Mouse (Mus musculus) mesoderm, embryonic 11.5 days (tissue): ENCODE results near the gene Ppm1n.

Experiments used
- DNase-seq: peaks from one replicate; pipeline ENCODE4 v3.0.0-alpha.2; 2012; ENCODE audit warnings: low read depth, low spot score

Ppm1n gene

DNA sequence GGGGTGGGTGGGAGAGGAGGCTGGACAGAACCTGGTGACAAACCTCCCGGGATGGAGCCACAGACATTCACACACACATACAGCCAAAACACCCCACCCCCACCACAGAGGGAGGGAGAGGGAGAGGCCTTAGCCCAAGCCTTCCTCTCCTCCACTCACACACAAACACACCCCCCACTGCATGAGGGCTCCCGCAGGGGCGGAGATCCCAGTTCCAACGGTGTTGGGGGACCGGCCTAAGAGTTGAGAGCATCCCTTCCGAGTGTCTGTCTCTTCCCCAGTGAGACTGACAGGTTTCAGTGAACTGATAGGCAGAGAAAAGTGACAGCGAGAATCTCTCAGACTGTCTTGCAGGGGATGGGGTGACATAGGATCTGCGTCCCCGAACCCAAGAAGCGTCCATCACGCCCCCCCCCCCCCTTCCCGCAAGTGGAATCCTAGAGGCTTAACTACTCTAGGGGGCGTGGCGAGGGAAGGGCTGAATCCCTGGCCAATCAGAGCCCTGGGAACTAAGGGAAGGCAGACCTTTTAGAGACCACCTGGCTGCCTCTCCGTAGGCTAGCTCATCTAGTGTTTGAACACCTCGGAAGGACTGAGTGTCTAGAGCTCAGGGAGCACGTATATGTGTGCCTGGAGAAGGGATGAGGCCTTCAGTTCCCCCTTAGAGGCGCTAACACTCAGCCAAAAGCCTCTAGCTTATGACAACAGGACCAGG, 28.0 kb upstream of the Ppm1n start:
- peak; percentile 74 for DNase-seq

DNA sequence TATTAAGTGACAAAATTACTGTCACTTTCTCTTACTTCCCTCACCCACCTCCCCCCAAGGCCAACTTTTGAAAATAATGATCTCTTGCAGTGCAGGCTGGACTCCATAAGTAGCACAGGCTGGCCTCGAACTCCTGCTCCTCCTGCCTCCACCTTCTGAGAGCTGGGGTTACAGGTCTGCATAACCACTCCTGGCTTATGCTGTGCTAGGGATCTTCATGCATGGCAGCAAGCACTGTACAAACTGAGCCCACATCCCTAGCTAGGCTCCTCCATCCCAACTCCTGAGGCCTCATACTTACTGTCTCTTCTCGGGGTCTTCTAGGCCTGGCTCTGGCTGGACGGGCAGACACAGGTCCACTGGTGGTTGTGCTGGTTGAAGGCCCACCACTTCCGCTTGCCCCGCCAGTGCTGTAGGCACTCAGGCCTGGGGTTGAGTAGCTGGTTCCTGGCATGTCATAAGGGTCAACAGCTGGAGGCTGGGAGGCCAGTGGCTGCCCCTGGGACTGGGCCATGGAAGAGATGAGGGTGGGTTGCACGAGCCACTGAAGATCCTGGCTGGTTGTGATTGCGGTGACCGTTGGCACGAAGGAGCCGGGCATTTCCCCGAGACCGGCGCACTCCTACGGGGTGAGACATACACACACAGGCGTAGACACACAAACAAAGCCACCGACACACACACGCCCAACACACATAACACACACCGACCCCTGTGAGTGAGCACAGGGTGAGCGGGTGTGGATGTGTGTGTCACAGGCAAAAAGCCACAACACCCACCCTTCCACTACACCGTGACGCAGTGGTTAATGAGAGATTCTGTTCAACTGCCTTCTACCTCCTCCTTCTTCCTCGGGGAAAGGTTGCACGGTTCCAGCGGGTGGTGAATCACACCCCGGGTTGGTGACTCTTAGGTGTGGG, 27.2 kb upstream of the Ppm1n start:
- DNase-seq, result no peak

DNA sequence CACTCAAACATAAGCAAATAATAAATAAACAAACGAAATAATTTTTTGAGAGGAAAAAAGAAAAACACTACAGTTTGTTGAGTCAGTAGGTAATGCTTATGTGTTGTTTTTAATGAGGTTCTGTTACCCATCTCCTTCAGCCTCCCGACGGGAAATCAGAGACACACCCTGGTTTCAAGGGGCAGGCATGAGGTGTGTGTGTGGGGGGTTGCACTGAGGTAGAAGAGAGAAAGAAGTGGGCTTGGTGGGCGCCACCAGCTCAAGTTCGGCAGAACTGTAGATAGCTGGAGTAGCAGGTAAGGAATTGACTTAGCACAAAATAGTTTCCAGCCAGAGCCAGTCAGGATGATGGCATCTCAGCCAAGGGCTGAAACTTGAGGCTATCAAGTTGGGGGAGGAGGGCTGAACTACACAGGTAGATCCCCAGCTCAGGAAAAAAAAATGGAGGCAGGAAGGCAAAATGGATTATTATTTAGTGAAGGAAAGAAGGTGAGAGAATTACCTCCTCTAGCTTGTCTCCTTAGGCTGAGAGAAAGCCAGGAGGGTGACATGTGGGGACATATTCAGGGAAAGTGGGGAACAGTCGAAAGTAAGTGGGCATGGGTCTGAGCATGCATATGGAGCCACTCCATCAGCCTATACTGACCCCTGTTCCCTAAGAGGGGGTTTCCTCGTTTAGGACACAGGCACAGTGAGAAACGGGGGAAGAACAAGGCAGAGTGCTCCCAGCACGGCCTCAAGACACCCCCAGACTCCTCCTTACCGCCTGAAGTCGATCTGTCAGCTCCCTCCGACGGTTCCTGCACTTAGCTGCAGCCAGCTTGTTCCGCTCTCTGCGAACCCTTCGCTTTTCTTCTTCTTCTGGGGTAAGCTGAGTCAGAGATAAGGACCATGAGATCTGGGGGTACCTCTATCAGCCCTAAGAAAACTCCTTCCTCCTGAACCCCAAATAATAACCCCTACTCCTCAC, 26.2 kb upstream of the Ppm1n start:
- no peak for DNase-seq

DNA sequence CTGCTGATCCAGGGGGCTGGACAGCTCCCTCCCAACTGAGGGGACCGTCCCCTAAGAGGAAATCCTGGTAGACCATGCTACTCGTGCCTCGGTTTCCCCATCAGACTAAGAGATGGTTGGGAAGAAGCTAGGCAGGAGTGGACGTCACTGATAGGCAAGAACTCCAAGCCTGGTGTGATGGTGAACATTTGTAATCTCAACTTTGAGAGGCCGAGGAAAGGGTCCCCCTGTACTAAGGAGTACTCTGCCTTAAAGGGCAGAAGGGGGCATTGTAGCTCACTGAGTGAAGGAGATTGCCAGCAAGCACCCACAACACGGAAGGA, 25.5 kb upstream of the Ppm1n start:
- no peak for DNase-seq

DNA sequence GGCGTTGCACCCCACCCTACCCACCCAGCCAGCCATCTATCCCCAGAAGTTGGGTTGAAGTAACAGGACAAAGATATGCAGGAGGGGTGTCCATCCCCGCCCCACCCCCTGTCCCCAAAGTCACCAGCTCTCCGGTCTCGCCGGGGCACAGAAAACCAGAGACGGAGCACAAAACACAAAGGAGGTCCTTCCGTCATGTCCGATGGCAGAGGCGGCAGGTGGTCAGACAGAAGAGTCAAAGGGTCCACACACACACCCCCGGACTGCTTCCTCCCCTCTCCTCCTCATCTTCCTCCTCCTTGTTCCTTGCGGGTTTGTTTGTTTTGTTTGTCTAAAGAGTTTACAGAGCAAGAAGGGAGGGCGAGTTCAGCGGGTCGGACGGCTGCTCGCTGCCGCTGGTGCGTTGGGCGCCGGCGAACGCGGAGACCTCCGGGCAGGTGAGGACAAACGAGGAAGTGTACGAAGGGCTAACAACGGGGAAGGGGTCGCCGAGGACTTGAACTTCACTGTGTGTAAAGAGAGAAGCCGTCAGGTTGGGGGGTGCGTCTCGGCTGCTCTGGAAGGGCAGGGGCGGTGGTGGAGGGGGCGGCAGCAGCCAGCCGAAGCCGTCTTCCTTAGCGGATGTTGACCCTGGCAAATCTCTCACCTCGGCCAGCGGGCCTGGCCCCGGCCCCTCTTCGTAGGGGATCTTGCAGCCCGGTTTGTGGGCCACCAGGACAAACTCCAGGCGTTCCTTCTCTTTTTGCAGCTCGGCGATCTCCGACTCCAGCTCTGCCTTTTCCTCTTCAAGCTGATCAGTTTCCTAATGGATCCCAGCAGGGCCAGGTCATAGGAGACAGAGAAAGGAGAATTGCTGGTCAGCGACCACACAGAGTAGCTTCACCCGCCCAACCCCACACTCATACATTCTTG, 24.9 kb upstream of the Ppm1n start:
- no peak for DNase-seq

DNA sequence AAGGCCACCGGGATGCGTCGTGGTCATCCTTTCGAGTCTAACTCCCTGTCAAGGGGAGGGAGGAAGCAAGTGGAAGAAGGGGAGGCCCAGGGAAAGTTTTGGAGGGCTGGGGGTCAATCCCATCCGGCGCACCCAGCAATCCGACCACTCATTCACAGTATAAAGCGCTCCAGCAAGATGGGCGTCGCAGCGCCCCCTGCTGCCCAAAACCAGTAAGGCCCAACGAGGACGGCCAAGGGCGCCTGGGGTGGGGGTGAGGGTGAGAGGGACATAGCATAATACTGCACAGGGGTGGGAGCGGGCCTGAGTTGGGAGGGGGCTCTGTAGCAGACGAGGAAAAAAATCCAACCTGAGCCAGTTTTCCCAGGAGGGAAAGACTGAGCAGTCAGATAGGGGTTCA, 23.9 kb upstream of the Ppm1n start:
- peak; percentile 86 for DNase-seq

DNA sequence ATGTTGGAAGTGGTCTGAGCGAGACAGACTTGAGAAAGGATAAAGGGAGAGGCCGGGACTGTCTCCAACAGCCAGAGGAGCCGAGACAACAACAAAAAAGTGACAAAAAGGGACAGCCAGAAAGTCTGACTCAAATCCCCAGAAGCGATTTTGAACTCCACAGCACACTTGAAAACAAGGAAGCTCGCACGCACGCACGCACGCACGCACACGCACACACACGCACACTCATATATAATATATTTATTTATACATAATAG, 23.1 kb upstream of the Ppm1n start:
- no peak for DNase-seq

DNA sequence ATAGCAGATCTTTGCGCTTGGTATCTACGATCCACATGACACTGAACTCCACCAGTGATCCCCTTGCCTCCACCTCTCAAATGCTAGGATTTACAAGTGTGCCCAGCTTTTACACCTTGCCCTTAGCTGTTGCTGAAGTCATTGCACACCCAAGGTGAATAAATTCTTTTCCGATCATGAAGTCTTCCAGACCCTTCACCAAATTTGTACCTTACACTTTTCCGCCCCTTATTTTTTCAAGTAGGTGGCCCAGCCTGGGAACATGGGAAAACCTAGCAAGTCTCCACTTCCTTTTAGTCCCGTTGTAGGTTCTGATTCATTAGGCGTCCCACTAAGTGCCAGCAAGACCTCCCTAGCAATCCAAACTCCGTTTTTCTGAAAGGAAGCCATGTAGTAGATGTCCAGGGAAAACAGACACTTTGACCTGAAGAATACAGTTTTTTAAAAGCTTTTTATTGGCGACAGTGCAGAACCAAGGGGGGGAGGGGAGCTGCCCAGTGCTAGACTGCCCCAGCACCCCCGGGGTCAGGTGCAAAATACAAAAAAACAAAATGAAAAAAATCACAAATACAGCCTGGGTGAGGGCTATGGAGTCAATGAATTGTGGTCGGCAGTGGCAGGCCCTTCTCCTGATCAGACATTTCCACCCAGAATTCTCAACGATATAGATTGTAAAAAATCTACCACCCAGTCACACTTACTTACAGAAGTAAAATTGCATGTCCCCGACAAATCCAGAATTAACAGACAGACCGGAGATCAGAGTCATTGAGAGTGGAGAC, 22.6 kb upstream of the Ppm1n start:
- no peak for DNase-seq

DNA sequence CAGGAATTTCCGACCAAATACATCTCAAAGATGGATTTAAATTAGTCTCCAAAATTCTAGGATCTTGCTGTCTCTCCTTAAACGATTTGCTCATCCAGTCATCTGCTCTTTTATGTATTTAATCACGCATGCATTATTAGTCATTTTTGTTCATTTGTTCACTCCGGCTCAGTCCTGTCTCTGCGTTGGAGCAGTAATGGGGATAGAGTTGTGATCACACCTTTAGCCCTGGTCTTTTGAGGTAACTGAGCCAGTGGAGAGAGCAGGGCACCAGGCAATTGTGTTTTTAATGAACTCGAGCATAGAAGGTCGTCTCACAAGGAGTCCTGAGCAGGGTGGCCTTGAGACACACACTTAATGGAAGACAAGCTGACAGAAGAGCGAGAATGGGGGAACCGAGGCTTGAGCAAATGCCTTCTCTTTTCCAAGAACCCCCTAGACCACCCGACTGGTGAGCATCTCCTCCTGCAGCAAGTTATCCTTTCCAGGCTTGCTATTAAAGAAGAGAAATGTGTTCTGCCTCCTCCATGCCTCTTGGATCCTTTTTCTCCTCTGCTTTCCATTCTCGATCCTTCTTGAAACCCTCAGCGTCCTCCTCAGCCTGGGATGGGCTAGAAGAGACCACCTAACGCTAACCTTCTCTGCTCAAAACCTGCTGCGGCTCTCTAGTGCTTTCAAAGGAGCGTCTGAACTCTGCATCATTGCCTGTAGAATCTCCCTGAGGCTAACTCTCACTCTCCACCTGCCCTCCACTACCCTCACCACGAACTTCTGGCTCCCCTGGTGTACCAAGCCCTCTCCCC, 21.8 kb upstream of the Ppm1n start:
- DNase-seq, result no peak

DNA sequence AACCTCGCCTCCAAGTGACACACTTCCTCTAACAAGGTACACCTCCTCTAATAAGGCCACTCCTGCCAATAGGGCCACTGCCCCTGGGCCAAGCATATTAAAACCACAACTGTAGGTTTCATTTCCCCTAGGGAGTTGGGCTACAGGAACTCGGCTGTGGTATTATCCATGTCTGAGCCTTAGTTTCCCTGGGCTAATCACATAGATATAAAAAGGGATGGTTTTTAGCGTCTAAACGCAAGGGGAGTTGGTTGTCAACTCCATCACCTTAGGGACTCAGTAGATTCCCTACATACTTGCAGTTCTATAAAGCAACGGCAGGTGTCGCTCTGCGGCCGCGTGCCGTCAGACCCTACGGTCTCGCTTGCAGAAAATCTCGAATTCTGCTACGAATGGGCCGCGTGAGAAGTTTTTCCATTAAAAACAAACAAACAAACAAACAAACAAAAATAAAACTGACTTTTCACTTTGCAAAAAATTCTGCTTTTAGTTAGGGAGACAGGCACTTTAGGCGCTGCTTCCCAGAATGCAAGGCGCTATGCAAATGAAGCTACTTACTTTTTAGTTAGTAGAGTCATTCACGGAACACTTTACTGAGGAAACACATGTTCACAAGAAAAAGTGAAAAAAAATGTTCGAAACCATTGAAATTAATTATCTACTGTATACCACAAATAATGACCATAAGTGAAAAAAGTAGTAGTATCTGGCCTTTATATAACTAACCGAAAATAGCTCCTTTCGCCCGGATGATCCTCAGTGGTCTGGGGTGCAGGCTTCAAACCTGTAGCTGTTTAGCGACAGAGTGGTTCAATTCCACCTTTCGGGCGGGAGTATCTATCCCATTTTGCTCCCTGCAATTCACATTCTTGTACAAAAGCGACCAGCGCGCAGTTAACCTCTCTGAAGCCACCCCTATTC, 20.9 kb upstream of the Ppm1n start:
- peak; percentile 89 for DNase-seq

DNA sequence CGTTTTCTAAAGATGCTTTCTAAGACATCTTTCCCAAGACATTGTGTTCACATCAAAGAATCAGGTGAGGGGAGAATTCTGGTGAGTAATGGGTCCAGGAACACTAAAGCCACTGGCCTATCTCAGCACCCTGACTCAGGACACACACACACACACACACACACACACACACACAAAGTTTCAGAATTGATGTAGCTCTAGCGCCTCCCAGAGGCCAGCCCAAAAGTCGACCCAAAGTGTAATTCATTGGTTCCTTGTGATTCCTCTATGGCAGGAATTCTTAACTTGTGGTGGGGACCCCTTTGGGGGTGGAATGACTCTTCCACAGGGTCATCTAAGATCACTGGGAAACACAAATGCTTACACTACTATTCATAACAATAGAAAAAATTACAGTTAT, 19.3 kb upstream of the Ppm1n start:
- no peak for DNase-seq

DNA sequence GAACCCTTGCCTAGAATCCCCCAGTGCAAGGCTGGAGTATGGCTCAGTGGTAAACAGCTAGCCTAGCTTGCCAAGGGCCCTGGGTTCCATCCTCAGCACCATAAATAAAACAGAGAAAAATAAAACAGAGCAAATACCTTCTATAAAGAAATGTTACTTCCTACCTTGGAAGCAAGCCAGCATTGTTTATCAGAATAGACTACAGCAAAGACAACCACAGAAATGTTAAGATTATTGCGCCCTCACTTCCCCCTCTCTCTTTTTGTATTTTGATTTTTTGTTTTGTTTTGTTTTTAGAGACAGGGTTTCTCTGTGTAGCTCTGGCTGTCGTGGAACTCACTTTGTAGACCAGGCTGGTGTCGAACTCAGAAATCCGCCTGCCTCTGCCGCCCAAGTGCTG, 17.9 kb upstream of the Ppm1n start:
- DNase-seq, result no peak

DNA sequence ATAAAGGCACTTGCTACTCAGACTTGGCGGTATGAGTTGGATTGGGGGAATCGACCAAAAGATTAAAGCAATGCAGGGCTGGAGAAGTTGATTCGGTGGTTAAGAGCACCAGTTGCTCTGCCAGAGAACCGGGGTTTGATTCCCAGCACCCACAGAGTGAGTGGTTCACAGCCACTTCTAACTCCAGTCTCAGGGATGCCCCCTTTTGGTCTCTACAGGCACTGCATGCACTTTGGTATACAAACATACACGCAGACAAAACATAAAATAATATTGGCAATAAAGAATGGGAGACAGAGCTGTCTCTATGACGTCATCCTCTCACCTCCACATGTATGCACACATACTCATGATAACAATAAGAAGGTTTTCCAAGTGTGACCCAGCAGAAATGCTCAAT, 17.2 kb upstream of the Ppm1n start:
- DNase-seq, result no peak

DNA sequence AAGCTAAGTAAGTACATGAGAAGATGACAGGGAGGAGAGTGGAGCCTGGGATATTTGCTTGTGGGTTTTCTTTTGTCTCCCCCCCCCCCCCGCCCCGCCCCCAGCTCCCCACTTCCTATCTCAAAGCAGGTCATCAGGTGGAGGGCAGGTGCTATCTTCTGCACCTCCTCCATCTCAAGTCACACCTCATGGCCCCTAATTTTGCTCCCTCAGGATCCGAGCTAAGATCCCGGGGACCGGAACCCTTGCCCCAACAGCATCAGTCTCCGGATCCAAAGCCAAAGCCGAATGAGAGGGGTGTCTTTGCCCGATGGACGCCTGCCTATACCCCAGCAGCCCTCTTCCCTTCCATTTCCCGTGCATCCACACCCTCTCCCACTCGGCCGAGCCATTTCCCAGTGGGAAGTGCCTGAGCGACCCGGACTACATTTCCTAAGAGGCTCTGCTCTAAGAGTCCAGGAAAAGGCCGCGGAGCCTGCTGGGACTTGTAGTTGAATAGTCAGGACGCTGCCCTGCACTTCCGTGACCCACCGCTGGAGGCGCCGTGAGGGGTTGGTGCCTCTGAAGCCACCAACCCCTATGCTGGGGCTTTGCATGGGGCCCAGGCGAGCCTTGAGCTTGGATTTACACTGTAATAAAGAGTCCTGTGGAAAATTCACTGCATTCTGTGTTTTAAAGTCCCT, 15.8 kb upstream of the Ppm1n start:
- peak; percentile 93 for DNase-seq

DNA sequence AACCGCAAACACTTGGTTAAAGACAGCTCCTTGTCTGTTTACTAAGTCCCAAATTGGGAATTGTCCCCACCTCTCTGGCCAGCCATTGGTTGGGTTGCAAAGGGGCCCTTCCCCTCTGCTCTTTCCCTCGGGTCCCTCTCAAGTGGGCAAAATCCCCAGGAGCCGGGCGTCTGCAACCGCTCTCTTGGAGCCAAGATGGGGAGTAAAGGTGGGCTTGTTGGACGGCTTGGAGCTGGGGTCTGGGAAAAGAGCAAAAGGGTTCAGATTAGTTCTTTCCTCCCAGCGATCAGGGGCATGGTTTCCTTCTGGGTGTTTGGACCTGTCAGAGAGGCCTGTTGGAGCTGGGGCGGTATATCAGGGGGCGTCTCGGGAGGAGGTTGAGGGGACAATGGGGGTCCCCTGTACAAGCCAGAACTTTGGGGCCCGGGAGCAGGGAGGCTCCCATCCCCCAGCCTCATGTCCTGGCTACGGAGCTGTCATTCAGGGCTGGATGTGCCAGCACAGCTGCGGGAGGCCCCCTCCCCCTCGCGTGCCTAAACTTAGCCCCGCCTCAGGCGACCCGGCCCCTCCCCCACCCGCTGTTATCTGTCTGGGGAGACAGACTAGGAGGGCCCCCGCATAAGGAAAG, 11.2 kb upstream of the Ppm1n start:
- DNase-seq, result no peak

DNA sequence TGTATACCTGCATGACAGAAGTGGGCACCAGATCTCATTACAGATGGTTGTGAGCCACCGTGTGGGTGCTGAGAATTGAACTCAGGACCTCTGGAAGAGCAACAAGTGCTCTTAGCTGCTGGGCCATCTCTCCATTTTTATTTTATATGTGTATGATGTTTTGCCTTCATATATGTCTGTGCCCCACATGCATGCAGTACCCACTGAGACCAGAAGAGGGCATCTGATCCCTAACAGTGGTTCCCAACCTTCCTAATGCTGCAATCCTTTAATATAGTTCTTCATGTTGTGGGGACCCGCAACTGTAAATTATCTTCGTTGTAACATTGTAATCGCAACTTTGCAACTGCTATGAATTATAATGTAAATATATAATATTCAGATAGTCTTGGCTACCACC, 4.9 kb upstream of the Ppm1n start:
- DNase-seq, result peak; percentile 73

DNA sequence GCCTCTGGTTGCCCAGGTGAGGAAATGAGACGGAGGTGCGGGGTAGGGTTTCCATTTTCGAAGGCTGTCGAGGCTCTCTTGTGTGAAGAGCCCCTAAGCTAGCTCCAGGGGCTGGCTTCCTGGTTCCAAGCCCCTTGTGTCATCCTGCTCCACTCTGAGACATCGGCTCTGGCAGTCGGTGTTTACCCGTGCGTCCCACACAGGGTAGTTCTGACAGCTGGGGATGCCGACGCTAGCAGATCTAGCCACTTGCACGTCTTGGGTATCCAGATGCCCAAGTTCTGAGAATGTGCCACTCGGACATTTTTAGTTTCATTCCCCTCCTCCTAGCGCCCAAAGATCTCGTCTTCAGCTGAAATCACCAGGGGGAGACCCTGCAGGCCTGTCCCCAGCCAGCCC, 3.5 kb upstream of the Ppm1n start:
- no peak for DNase-seq
